Mouse (Mus musculus) lung, postnatal 14 days (tissue): ENCODE data around the gene Bcl6.

Source experiments
- DNase-seq: peaks from one replicate; pipeline ENCODE4 v3.0.0; 2021

The Bcl6 gene

DNA sequence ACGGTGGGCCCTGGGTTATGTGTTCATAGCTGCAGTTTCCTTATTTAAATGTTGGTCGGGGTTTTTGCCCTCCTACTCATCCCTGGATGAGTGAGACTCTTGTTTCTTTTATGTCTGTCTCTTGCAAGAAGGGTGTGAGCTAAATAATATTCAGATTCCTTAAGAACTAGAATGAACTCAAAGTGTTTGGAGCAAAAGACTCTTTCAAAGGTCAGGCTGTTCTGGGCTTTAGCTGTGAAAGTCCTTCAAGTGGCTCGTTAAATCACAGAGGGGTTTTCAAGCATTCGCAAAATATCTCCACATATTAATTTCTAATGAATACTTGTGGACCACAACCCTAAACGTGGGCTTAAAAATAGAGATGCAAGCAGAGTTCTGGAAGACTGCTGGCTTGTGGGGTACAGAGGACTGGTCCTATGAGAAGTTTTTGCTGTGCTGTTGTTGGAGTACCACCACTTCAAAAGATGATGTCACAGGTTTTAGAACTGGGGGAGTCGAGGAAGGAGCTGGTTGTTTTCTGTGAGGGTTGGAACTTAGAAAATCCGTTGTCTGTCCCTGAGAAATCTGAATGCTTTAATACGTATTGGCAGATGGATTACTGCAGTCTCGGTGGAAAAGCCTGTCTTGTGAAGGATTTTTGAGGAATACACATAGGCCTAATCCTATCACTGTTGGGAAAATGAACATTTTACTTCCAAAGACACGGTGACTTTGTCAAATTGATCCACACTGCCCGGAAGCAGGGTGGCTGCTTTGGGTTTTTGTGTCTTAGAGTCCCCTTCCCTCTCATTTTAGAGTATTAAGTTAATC is 1.7 kb upstream of the Bcl6 start:
- DNase-seq, result no peak

DNA sequence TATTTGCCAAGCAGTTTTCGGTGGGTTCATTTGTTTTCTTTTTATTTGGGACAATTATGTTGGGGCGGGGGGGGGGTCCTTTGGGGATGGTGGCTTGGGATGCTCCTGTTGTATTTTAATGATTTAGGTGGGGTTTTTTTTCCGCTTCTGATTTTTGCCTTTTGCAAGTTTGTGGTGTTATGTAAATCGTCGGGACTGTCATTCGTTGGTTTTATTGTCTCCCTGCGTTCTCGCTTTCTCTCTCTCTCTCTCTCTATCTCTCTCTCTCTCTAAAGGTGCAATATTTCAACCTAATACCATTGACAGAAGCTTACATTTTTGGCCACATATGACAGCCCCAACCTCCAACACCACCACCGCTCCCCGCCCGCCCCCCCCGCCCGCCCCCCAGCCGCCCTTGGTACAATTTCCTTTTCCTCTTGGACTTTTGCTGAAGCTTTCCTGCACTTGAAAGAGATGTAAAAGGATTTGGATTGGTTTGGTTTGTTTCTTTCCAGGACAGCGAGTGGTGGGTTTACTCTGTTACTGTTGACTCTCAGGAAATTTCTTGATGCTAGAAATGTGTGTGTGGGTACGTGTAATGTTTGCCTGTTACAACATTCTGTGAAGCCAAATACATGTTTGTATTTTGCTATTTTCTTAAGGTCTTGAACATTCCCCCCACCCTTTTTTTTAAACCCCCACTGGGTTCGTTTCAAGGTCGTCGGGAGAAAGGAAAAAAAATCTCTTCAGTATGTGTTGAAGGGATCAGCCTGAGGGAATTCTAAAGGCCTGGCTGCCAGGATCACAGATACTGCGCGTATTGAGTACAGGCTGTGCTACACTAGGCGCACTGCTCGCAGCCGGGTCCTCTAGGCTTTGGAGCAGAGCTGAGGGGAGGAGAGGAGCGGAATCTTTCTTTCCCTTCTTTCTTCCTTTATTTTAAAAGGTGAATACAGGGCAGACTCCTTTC is 833 bp upstream of the Bcl6 start:
- peak; percentile 53 for DNase-seq

DNA sequence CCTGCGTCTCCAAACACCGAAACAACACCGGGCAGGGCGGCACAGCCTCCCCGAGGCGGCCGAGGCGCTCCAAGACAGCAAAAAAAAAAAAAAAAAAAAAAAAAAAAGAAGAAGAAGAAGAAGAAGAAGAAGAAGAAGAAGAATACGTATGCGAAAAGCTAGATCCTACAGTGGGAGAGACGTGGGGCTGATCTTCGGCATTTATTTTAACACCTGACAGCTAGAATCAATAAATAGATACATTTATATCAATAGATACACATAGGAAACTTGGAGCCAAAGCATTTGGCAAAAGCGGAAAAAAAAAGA is 541 bp downstream of the Bcl6 start:
- no peak for DNase-seq

DNA sequence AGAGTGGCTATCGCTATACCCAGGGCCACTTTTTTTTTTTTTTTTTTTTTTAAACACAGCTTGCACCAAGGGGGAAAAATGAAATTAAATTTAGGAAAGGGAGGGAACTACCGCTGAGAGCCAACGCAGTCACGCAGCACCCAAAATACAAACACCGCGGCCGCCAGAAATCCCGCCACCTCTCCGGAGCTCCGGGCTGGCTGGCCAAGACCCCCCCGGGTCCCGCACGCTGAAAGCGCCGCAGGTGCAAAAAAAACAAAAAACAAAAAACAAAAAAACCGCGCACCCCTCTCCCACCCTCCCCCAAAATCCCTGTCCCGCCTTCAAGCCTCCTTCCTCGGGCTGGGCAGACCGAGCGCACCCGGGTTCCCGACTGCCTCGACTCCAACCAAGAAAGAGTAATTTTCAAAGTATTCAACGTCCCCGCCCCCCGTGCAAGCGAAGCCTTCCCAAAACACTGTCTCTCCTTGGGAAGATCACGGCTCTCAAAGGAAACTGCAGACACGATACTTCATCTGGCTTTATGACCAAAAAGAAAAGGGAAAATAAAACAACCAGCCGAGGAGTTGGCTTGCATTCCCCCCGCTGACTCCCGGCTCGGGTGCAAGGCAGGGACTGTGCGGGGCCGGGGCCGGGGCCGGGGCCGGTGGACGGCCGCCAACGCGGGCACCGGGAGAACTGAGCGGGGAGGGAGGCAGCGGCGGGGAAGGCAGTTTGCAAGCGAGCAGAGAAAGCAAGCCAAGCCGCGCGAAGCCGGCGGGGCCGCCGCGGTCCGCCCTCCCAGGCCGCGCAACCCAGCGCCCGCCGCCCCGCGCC is 1.1 kb downstream of the Bcl6 start:
- peak; percentile 62 for DNase-seq

DNA sequence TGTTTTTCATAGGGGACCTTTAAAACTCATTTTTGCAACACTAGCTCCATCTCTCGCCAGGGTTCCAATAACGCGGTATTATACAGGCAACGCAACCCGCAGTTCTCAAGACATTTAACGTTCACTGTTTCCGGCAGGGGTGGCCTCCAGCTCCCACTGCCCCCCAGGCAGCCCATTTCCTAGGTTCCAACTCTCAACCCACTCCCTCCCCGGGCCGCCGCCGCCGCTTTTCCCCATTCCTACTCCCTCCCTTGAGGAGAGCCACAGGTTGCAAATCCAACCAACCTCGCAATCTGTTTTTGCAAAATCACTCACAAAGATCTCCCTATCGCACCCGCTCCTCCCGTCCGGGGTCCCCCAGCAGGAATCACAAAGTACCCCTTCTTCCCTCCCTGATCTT is 1.8 kb downstream of the Bcl6 start:
- peak; percentile 46 for DNase-seq

DNA sequence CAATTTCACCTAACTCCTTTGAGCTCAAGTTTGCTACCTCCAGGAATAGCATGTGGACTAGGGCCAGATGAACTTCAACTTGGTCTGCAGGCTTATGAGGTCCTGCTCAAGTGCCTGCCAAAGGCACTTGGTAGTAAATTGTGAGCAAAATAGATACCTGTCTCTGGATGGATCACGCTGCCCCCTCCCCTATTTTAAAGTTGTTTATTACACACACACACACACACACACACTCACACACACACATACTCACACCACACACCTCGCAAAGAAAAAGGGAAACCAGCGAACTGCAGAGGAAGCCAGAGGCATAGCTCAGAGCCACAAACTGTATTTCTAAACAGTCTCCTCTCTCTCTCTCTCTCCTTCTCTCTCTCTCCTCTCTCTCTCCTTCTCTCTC is 2.5 kb downstream of the Bcl6 start:
- no peak for DNase-seq

DNA sequence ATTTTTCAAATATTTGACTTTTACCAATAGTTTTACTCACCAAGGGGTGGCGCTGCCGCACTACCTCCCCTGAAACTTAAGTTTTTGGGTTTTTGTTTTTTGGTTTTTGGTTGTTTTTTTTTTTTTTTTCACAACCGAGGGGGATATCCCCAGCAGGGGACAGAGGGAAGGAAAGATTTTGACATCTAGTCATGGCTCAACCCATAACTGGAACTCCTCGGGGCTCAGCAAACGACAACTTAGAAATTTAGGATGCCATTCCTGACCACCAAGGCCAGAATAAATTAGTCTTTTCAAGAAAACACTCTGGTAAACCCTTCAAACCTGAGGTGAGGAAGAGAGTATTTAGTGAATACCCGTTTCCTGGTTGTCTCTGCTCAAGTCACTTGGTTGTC is 3.2 kb downstream of the Bcl6 start:
- peak; percentile 73 for DNase-seq

DNA sequence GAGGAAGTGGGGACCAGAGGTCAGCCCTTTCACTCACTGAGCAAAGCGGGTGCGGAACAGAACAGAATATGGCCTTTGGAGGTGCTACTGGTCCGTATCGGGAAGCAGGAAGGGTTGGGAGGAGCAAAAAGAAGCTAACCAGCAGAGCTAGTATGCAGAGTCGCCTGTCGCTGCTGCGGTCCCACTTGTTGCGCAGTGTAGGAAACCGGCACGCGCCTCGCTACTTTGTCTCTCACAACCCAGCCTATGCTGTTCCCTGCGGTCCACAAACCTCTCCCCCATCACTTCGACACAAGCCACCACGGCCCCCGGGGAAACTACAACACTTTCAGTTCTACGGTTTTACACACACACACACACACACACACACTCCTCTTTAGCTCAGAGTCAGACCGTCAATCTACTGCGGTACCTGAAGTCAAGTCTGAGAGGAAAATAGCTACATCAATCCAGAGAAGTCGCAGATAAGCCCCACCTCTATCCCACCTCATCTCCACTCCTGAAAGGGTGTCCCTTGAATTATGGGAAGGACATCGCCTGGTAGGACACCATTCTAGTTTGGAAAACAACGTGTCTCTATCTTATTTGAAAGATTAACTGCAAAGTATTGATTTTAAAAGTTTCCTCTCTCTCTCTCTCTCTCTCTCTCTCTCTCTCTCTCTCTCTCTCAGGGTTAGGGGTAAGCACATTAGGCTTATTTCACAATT is 3.7 kb downstream of the Bcl6 start:
- peak; percentile 62 for DNase-seq

DNA sequence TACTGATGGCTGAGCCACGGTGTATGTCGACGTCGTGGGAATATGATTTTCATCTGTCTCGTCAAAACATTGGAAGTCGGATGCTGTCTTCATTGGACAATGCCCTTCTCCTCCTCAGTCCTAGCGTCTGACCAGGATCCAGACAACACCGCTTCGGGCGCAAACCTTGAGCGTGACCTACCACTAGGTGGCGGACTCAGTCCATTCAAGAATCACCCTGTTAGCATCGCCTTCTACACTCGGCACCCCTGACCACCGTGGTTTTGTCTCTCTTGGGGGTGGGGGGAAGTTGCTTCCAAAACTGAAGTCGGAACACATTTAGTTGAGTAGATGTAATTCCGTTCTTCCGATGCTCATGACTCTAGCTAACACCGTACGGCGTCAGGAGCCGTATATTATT is 4.5 kb downstream of the Bcl6 start:
- peak; percentile 95 for DNase-seq

DNA sequence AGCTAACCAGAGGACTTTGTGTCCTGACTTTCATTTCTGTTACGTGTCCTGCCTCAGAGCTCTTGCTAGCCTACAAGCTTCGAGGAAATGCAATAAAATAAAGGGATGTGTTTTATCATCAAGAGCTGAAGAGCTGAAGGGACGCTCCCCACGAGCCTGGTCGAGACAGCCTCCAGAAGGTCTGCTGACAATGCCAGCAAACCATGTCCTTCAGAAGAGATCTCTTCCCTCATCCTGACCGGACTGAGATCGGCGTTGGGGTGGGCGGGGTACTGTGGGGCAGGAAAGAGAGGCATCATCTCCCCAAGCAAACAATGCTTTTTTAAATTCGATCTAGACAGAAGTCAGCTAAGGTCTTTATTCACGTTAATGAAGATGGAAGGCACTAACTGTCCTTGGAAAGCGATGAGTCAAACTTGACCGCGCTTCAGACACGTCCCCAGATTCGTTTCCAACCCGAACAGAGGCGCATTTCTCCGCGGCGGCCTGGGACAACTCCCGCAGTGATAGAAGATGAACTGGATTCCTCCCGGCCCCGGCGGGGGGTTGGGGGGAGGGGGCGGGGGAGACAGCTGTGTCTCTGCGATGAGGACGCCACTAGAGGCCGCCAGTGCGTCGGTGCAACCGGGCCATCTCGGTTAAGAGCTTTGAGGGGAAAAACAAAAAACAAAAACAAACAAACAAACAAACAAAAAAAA is 5.6 kb downstream of the Bcl6 start:
- DNase-seq, result peak; percentile 84

DNA sequence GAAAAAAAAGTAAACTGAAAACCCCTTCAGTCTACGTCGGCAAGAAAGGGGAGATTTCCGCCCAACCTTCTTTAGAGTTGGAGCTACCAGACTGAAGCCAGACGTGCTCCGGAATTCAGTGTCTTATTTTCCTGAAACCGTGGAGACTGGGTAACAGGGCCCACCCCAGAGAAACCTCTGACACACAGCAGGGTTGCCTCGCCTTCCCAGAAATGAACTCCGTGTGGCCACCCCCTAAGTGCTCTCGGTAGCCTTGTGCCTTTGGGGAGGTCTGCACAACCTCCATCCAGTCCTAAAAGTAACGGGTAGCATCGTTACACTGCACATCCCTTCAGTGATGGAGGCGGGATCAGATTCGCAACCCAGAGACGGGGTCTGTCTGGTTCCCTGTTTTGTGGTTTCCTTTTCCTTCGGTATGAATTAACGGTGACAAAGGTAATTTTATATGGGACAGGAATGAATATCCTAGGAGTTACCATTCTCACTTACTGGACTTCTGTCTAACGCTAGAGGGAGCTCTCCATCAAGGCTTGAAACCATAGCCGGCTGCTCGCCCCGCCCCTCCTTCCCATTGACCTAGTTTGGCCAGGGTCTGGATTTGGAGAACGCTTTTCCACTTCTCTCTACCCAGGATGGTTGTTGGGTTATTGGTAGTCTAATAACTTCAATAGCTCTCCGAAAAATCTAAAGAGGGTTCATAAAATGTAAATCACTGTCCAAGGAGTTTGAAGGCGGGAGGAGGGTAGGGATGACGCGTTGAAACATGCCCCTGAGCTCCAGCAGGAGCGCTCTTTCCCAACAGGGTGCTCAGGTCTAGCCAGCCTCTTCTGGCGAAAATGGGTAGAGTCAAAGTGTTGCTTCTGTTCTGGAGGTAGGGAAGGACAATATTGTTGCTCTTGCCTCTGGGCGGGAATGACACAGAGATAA is 6.5 kb downstream of the Bcl6 start:
- DNase-seq, result peak; percentile 89

DNA sequence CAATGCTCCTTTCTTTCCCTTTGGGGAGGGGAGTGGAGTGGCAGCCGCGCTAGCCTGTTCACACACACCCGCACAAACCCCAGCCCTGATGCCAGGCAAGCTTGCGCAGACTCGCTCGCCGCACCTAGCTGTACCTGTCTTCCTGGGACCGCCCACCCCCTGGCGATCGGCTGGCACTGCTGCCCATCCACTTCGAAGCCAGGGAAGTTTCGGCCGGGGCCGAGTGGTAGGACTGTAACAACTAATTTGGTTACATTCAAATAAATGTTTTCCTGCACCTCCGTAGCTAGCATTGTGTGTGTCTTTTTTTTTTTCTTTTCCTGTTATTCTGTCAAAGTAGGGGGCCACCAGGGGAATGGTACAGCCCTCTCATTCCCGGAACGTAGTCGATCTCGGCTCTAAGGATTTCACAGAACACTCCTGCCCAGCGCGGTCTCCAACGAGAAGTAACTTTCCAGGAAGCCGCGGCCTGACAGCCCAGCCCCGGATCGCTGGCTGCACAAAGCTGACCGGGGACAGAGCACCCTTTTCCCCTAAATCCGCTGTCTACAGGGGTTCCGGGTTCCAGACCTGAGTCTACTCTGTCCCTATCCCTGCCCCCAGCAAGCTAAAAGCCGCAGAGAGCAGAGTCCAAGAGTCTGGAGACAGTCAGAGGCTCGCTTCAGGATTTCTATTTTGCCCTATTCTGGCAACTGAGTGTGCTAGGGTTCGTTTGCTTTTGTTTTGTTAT is 7.5 kb downstream of the Bcl6 start:
- no peak for DNase-seq

DNA sequence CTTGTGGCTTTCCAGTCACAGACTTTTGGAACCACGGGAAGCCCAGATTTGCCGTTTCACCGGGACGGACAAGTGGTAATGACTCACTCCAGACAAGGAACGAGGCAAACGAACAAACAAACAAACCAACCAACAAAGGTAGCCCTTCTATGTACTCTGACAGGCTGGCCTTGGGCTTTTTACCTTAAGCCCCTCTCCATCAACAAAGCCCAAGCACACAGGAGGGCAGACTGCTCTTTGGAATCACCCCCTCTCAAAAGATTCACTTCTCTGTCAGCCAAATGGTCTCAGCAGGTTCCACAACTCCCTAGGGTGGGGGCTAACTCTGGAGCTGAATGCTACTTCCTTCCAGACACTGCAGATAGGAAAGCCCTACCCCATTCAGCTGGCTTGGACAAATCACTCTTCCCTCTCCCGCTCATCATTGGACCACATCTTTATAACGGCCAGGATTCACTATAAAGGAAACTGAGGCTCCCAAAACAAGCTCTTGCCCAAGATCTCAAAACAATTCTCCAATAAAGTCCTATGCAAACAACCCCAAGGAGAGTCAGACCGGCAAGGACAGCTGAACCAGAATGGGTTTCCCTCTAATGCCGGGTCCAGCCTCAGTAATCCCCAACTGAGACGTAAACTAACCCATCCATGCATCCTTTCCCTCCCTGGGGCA is 8.3 kb downstream of the Bcl6 start:
- no peak for DNase-seq

DNA sequence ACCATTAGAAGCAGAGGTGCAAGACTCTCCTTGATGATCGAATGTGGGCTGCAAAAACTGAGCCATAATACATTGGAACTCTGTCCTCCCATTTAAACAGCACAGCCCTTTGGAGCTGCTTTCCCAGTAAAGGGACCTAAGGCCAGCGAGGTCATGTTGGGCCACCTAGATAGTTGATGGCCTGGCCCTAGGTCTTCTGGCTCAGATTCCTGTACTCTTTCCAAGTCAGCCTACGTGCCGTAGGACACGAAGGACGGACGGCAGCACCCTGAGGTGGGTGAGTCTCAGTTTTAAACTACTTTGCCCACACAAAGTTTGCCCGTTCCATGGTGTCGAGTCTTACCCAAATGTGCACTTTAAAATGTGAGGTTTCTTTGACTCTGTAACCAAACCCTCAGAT is 9.2 kb downstream of the Bcl6 start:
- DNase-seq, result no peak

DNA sequence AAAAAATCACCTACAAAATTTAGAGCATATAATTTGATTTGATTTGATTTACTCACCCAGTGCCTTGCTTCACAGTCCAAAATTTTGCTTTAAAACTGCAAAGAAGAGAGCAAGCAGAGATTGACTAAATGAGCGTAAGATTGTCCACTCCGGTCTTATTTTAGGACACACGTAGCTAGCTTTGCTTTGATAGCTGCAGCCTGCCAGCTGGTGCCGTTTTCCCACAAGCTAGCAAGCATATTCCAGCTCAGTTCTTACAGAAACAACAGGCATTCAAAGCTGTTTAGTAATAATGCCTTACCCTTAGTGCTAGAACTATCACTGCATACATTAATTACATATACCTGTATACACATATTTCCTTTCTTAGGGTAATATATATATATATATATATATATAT is 10.2 kb downstream of the Bcl6 start:
- DNase-seq, result no peak

DNA sequence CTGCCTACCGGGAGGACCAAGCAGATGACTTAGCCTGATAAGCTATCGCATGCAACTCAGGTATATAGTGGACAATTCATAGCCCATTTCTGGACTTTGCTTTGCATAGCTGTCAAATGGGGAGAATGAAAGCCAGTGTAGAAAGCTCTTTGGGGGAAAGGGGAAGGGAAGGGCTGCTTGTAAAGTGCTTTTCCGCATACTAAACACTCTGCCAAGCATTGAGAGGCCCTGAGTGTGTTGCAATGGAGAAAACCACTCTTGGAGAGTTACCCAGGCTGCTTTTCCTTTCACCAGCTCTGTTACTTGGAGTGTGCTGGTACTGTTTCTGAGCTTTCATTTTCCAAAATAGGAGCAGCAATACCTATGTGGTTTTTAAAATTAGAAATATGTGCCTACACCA is 10.9 kb downstream of the Bcl6 start:
- peak; percentile 64 for DNase-seq

DNA sequence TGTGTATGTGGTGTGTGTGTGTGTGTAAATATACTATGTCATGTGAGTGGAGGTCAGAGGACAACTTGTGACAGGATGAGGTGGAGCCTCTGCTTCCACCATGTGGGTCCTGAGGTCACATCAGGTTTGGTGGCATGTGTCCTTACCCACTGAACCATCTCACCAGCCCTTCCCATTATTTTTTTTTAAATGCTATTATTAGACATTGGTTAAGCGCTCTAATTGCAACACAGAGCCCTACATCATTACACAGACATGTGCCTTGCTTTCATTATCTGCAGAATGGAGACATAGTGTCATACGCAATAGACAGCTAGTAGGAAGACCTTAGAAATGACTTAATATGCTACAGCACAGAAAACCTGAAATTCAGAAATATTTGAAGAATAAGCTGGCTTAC is 12.5 kb downstream of the Bcl6 start:
- no peak for DNase-seq

DNA sequence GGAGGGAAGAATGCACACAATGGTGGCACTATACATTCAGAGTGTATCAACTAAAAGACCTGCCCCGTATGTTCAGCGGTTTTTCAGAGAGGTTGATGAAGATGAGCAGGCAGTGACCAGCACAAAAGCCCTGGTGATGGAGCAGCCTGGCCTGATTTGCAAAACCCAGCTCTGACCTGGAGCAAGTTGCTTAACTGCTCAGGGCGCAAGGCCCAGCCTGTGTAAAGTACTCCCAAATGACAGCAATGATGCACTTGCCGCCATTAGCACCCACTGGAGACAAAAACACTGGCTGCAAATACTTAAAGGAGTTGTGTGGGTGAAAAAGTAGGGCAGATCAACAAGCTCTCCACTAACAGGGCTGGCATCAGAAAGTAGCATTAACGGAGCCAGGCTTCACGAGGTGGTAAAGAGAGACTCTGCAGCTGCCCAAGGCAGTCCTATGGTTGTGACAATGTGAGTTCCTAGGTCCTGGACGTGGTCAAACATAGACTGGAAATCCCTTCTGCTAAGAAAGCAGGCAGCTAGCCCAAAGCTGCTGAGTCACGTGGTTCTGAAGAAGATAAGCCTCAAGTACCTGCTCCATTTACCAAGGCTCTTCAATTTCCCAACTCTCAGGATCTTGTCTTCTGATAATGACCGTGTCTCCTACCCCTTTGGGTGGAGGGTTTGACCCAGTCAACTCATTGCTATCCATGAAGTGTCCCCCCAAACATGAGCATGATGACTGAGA is 14.9 kb downstream of the Bcl6 start:
- DNase-seq, result no peak

DNA sequence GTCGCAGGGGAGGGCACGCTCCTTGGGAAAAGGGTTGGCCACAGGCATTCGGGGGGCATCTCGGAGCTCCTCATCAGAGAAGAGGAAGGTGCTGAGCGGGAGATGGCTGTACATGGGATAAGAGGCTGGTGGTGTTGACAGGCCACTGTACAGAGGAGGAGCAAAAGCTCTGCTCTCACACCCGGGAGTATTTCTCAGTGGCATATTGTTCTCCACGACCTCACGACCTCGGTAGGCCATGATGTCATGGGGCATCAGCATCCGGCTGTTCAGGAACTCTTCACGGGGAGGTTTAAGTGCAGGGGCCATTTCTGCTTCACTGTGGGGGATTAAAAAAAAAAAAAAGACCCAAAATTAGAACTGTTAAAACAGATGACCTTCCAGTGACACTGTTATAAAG is 15.8 kb downstream of the Bcl6 start:
- DNase-seq, result no peak
